Mouse (Mus musculus) erythroblast, embryonic 14.5 days (primary cell): ENCODE measurements around the gene Gadd45b. TPM values are rescaled to one million over a fixed set of nuclear protein-coding genes. Genes with fewer than 3 reads are reported as not detected.

Source experiments
- H3K27me3 ChIP-seq: 2 replicates; pipeline ENCODE4 v1.6.1; 2012; ENCODE audit warnings: inconsistent platforms; ENCODE audit not compliant: control insufficient read depth
- H3K36me3 ChIP-seq: 2 replicates; pipeline ENCODE4 v1.6.1; 2012; ENCODE audit warnings: mild to moderate bottlenecking, inconsistent platforms; ENCODE audit not compliant: control insufficient read depth
- H3K4me1 ChIP-seq: 2 replicates; pipeline ENCODE4 v1.6.1; 2012; ENCODE audit warnings: inconsistent platforms; ENCODE audit not compliant: control insufficient read depth
- H3K4me3 ChIP-seq: replicated peaks from 2 replicates; pipeline ENCODE3; 2012; ENCODE audit warnings: moderate library complexity, mild to moderate bottlenecking, inconsistent platforms
- H3K9me3 ChIP-seq: 2 replicates; pipeline ENCODE4 v1.6.1; 2012; ENCODE audit warnings: low read length, inconsistent platforms, mixed read lengths; ENCODE audit not compliant: control insufficient read depth
- GATA1 ChIP-seq: IDR thresholded peaks from 2 replicates; pipeline ENCODE4 v1.6.1; 2012; ENCODE audit warnings: low read length, inconsistent platforms, mixed read lengths
- TAL1 ChIP-seq: IDR thresholded peaks from 3 replicates; pipeline ENCODE4 v1.6.1; 2012; ENCODE audit warnings: low read length, inconsistent platforms, mixed read lengths
- polyA plus RNA-seq: library from polyadenylated mRNA; stranded (reverse); fragments of >175 nt; gene quantifications from 2 replicates; pipeline ENCODE4 v1.2.3, GENCODE M21; 2012

Gadd45b gene
- polyA plus RNA-seq, 1 experiment, result 0.16 TPM

GRCm38 (mm10) chr10:80897861-80898510 lies 31.9 kb upstream of the Gadd45b start:
- Histone ChIP-seq H3K4me3 (no peak overlapping the region), H3K9me3 (no peaks in the 10 kb centered on the region; the same call in 1 of the 2 replicates), H3K36me3 (peaks cover 41% of the 10 kb centered on the region), H3K4me1 (peaks cover 47% of the 10 kb centered on the region), H3K27me3 (0 out of 2 replicates have a peak, but pooled peaks cover under 1% of the 10 kb centered on the region)
- no peak for TF ChIP-seq TAL1
- TF ChIP-seq GATA1, result no peak

GRCm38 (mm10) chr10:80899074-80899473 lies 30.8 kb upstream of the Gadd45b start:
- H3K9me3 ChIP-seq, result no peaks in the 10 kb centered on the region

GRCm38 (mm10) chr10:80899591-80900317 lies 30.1 kb upstream of the Gadd45b start:
- H3K36me3 ChIP-seq, result peaks cover 59% of the 10 kb centered on the region
- H3K9me3 ChIP-seq, result no peaks in the 10 kb centered on the region
- no peak for TF ChIP-seq TAL1
- no peak for TF ChIP-seq GATA1
- peak overlapping the region; percentile 89 for H3K4me3 ChIP-seq
- H3K27me3 ChIP-seq, result no peaks in the 10 kb centered on the region
- H3K4me1 ChIP-seq, result peaks cover 47% of the 10 kb centered on the region

More at GRCm38 (mm10) chr10:80899074-80899473, 30.8 kb upstream of the Gadd45b start:
- H3K36me3 ChIP-seq, result peaks cover 52% of the 10 kb centered on the region
- H3K4me3 ChIP-seq, result peak overlapping the region; percentile 89
- H3K4me1 ChIP-seq, result peaks cover 47% of the 10 kb centered on the region
- TF ChIP-seq TAL1 (no peak), GATA1 (no peak)
- H3K27me3 ChIP-seq, result no peaks in the 10 kb centered on the region

- Histone ChIP-seq H3K9me3 (no peaks in the 10 kb centered on the region), H3K4me1 (peaks cover 43% of the 10 kb centered on the region), H3K27me3 (no peaks in the 10 kb centered on the region), H3K4me3 (peak within 1 kb of the TSS; percentile 89), H3K36me3 (peaks cover 65% of the 10 kb centered on the region)
- TF ChIP-seq GATA1 (no peak), TAL1 (no peak)
Measured at GRCm38 (mm10) chr10:80900318-80901247, 29.3 kb upstream of the Gadd45b start, which contains the start of gene Timm13. TSS of gene Timm13 (minus strand) at chr10:80900969.

GRCm38 (mm10) chr10:80901409-80902272 lies 28.2 kb upstream of the Gadd45b start:
- Histone ChIP-seq H3K4me1 (peaks cover 41% of the 10 kb centered on the region), H3K36me3 (peaks cover 75% of the 10 kb centered on the region), H3K9me3 (no peaks in the 10 kb centered on the region), H3K4me3 (peak overlapping the region; percentile 89), H3K27me3 (no peaks in the 10 kb centered on the region)
- TF ChIP-seq GATA1 (no peak), TAL1 (no peak)

- Histone ChIP-seq H3K9me3 (no peaks in the 10 kb centered on the region), H3K27me3 (no peaks in the 10 kb centered on the region), H3K36me3 (peaks cover 75% of the 10 kb centered on the region), H3K4me1 (peaks cover 37% of the 10 kb centered on the region), H3K4me3 (no peak overlapping the region)
- TF ChIP-seq GATA1, result no peak
- no peak for TF ChIP-seq TAL1
Measured at GRCm38 (mm10) chr10:80902273-80902940, 27.5 kb upstream of the Gadd45b start.

- Histone ChIP-seq H3K36me3 (peaks cover 75% of the 10 kb centered on the region), H3K4me1 (peaks cover 28% of the 10 kb centered on the region), H3K9me3 (no peaks in the 10 kb centered on the region), H3K27me3 (no peaks in the 10 kb centered on the region), H3K4me3 (no peak overlapping the region)
- no peak for TF ChIP-seq GATA1
- TF ChIP-seq TAL1, result no peak
Measured at GRCm38 (mm10) chr10:80903282-80903681, 26.6 kb upstream of the Gadd45b start.
